In the genomic region with DNA sequence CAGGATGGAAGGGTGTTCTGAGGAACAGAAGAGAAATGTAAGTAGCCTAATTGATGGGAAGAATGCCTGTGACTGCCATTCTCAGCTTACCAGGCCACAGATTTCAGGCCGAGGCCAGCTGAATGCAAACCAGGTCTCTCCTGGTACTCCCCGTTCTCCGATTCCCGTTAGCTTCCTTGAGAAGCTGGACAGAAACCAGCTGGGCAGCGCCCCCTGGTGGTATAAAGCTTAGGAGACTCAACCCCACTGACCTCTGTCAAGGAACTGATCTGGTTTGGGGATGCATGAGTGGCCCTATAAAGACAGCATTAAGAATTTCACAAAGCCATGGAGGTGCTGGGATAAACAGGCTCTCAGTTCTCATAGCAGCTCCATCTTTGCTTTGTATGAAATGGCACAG, we compare ENCODE assay signal across 9 mouse cellular contexts. TPM values are rescaled to one million over a fixed set of nuclear protein-coding genes. Genes with fewer than 3 reads are reported as not detected.
DNase-seq lines count a peak whose midpoint lies in the region; ATAC-seq and TF ChIP-seq lines count a peak whose summit lies in the region.
"Had no signal": no experiment of that assay in that cellular context is flagged by ENCODE, and none has a peak within 500 bp of the region (broad histone marks: within the 10 kb centered on the region; RNA-seq: fewer than 3 reads in every experiment).

No protein-coding gene starts in this region.

- H3K9ac ChIP-seq in lung, embryonic 14.5 days, result no peak overlapping the region

- TF ChIP-seq CTCF in lung, embryonic 14.5 days (IDR thresholded peaks at IDR 0.05; ENCODE audit: low read depth), result peak; percentile 95

- peak; percentile 85 for DNase-seq in B cell, adult 2 months
- DNase-seq in T-cell, adult 2 months (ENCODE audit: low spot score), result peak; percentile 63
- peak; percentile 91 to 93 for DNase-seq in cerebellum, postnatal 36 days
- DNase-seq in gastrocnemius, postnatal 25 days, result peak; percentile 83
- peak; percentile 88 for DNase-seq in layer of hippocampus, adult 11-12 months (ENCODE audit: low spot score)
- peak; percentile 97 for DNase-seq in lung, embryonic 14.5 days
- peak; percentile 74 for DNase-seq in right cerebral cortex, adult 18-20 months
- DNase-seq in urinary bladder, adult 2 months (ENCODE audit: low spot score), result peak; percentile 68

- H3K27ac ChIP-seq in lung, embryonic 14.5 days (ENCODE audit: low read depth), result no peak overlapping the region

- H3K27me3 ChIP-seq in lung, embryonic 14.5 days (ENCODE audit: insufficient read depth, low read length), result peaks cover 21% of the 10 kb centered on the region

- peaks cover 22% of the 10 kb centered on the region for H3K4me1 ChIP-seq in lung, embryonic 14.5 days (ENCODE audit: insufficient read depth)

- no peaks in the 10 kb centered on the region for H3K9me3 ChIP-seq in lung, embryonic 14.5 days (ENCODE audit: low read depth, low read length)
- H3K9me3 ChIP-seq: heart, embryonic 13.5 days had no signal

- H3K4me3 ChIP-seq in lung, embryonic 14.5 days (ENCODE audit: low read depth, low read length), result no peak overlapping the region
- H3K4me3 ChIP-seq: heart, embryonic 13.5 days had no signal

- H3K4me2 ChIP-seq in lung, embryonic 14.5 days, result no peak overlapping the region
- H3K4me2 ChIP-seq: heart, embryonic 13.5 days had no signal

- 3% methylated on average over 5 of the region's 5 CpGs for WGBS in lung, embryonic 14.5 days

- ATAC-seq in lung, embryonic 14.5 days (ENCODE audit: insufficient read depth), result no peak

- no peaks in the 10 kb centered on the region for H3K36me3 ChIP-seq in lung, embryonic 14.5 days (ENCODE audit: insufficient read depth)
- H3K36me3 ChIP-seq: heart, embryonic 13.5 days had no signal

RNA-seq across cellular contexts. Expression of a gene that starts 1.7 kb away (rescaled TPM):
- 1 to 10 TPM; 4.5 to 7.8 TPM for total RNA-seq in gastrocnemius, postnatal 25 days (2021)
- polyA plus RNA-seq in lung, embryonic 14.5 days (2014; fragmentation: Nextera tagmentation; extraction: Ambion mirVana), result 18.7 and 19.3 TPM in 2 replicates
- polyA plus RNA-seq in urinary bladder, adult 2 months (2012; rRNA removed), result 20.2 and 24.1 TPM in 2 replicates
